Mouse (Mus musculus) hindbrain, postnatal 0 days (tissue): ENCODE measurements around the gene Tirap. TPM values are rescaled to one million over a fixed set of nuclear protein-coding genes. Genes with fewer than 3 reads are reported as not detected.

Source experiments
- ATAC-seq: fragments of 200-750 bp; cut with Nextera tagmentation; 2 replicates; pipeline ENCODE4 v1.8.0; 2017; ENCODE audit warnings: mild to moderate bottlenecking, moderate TSS enrichment, moderate library complexity
- DNase-seq: peaks from one replicate; pipeline ENCODE4 v3.0.0-alpha.2; 2015; ENCODE audit warnings: low spot score
- H3K27ac ChIP-seq: fragments of 300-500 bp; sonication (generic); 2 replicates; pipeline ENCODE4 v1.5.1; 2014; ENCODE audit warnings: mild to moderate bottlenecking
- H3K27me3 ChIP-seq: fragments of 300-500 bp; sonication (generic); 2 replicates; pipeline ENCODE4 v1.6.1; 2014; ENCODE audit warnings: low read length, mixed read lengths; ENCODE audit not compliant: insufficient read depth
- H3K36me3 ChIP-seq: fragments of 300-500 bp; sonication (generic); 2 replicates; pipeline ENCODE4 v1.6.1; 2014; ENCODE audit warnings: low read length, mixed read lengths; ENCODE audit not compliant: insufficient read depth
- H3K4me1 ChIP-seq: fragments of 300-500 bp; sonication (generic); 2 replicates; pipeline ENCODE4 v1.6.1; 2014; ENCODE audit warnings: antibody characterized with exemption, low read length, mixed read lengths; ENCODE audit not compliant: insufficient read depth
- H3K4me2 ChIP-seq: fragments of 300-500 bp; sonication (generic); 2 replicates; pipeline ENCODE4 v1.6.1; 2014; ENCODE audit warnings: low read depth, mild to moderate bottlenecking, low read length, moderate library complexity, mixed read lengths
- H3K4me3 ChIP-seq: fragments of 300-500 bp; sonication (generic); 2 replicates; pipeline ENCODE4 v1.5.1; 2014; ENCODE audit warnings: low read length
- H3K9ac ChIP-seq: fragments of 300-500 bp; sonication (generic); replicated peaks from 2 replicates; pipeline ENCODE4 v1.6.1; 2014; ENCODE audit warnings: mild to moderate bottlenecking, low read length, moderate library complexity, mixed read lengths
- H3K9me3 ChIP-seq: fragments of 300-500 bp; sonication (generic); 2 replicates; pipeline ENCODE4 v1.6.1; 2016; ENCODE audit warnings: low read length, mixed read lengths
- CTCF ChIP-seq: IDR thresholded peaks from 2 replicates; pipeline ENCODE4 v1.5.1; 2016; ENCODE audit warnings: antibody characterized with exemption, control low read depth, low read depth
- WGBS: fragments of 180-500 bp; shearing (Covaris S2); extraction: QIAGEN DNeasy Blood & Tissue Kit; methylation state at CpG from one replicate; pipeline ENCODE4 v1.1.7; 2014; 5-methylcytosine and 5-hydroxymethylcytosine counted together
- polyA plus RNA-seq: library from polyadenylated mRNA; unstranded; fragments of >200 nt; fragmentation: Nextera tagmentation; extraction: Ambion mirVana; gene quantifications from 2 replicates; pipeline ENCODE4 v1.2.1, GENCODE M21; 2015
- total RNA-seq: library from RNA; depleted of rRNA; stranded (reverse); fragments of >200 nt; gene quantifications from 2 replicates; pipeline ENCODE4 v1.2.3, GENCODE M21; 2014

Gene Tirap
- total and polyA plus RNA-seq, 2 experiments from 2014 or later = 2.8 to 3.4 TPM

- H3K4me3 ChIP-seq = no peak overlapping the region
- WGBS = 39% methylated on average over 3 of the region's 3 CpGs
- DNase-seq (peak; percentile 11), ATAC-seq (no peak)
- H3K9ac ChIP-seq = no peak overlapping the region
- H3K4me2 ChIP-seq = no peak overlapping the region
- H3K4me1 ChIP-seq = no peaks in the 10 kb centered on the region
- peaks cover 15% of the 10 kb centered on the region; the same call in 1 of the 2 replicates for H3K36me3 ChIP-seq
- no peaks in the 10 kb centered on the region for H3K9me3 ChIP-seq
- no peaks in the 10 kb centered on the region for H3K27me3 ChIP-seq
- TF ChIP-seq CTCF = no peak
- no peak overlapping the region for H3K27ac ChIP-seq
Observed at GRCm38 (mm10) chr9:35235996-35236395, 35.9 kb upstream of the Tirap start.

- no peak overlapping the region for H3K4me3 ChIP-seq
Observed at GRCm38 (mm10) chr9:35228671-35229070, 28.6 kb upstream of the Tirap start.

GRCm38 (mm10) chr9:35223466-35223865, 23.4 kb upstream of the Tirap start:
- Histone ChIP-seq H3K4me3 (no peak overlapping the region), H3K27me3 (no peaks in the 10 kb centered on the region), H3K4me2 (no peak overlapping the region), H3K4me1 (no peaks in the 10 kb centered on the region), H3K9ac (no peak overlapping the region), H3K36me3 (peaks cover 17% of the 10 kb centered on the region; the same call in 1 of the 2 replicates), H3K9me3 (no peaks in the 10 kb centered on the region), H3K27ac (no peak overlapping the region)
- 98% methylated on average over 3 of the region's 3 CpGs for WGBS
- TF ChIP-seq CTCF = no peak
- DNase-seq (no peak), ATAC-seq (no peak)

More at GRCm38 (mm10) chr9:35228671-35229070, 28.6 kb upstream of the Tirap start:
- no peaks in the 10 kb centered on the region for H3K9me3 ChIP-seq
- 92% methylated on average over 3 of the region's 3 CpGs for WGBS
- no peaks in the 10 kb centered on the region for H3K27me3 ChIP-seq
- no peak for TF ChIP-seq CTCF
- no peak overlapping the region for H3K4me2 ChIP-seq
- ATAC-seq (no peak), DNase-seq (no peak)
- H3K36me3 ChIP-seq = peaks cover 4% of the 10 kb centered on the region; the same call in 1 of the 2 replicates
- no peak overlapping the region for H3K9ac ChIP-seq
- H3K4me1 ChIP-seq = no peaks in the 10 kb centered on the region
- no peak overlapping the region for H3K27ac ChIP-seq

DNA sequence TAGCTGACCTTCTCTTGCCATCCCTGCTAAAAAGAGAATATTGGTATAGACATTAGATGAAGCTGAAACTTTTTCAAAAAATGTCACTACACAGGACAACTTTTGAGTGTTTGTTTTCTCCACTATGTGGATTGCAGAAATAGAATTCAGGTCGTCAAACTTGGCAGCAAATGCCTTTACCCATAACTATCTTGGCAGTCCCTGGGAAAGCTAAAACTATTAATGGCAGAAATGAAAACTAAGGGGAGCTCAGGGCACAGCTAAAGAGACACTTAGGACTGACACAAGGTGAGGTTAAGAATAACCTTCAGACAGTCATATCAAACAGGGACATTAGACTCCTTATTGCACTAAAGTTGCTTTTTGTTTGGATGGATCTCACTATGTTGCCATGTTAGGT, 17.9 kb upstream of the Tirap start:
- Histone ChIP-seq H3K36me3 (peaks cover 49% of the 10 kb centered on the region), H3K4me3 (no peak overlapping the region), H3K27ac (no peak overlapping the region), H3K9ac (no peak overlapping the region), H3K4me1 (no peaks in the 10 kb centered on the region), H3K9me3 (no peaks in the 10 kb centered on the region), H3K27me3 (no peaks in the 10 kb centered on the region), H3K4me2 (no peak overlapping the region)
- no peak for DNase-seq
- no peak for ATAC-seq
- no peak for TF ChIP-seq CTCF
- WGBS = 72% methylated on average over 1 of the region's 1 CpGs

DNA sequence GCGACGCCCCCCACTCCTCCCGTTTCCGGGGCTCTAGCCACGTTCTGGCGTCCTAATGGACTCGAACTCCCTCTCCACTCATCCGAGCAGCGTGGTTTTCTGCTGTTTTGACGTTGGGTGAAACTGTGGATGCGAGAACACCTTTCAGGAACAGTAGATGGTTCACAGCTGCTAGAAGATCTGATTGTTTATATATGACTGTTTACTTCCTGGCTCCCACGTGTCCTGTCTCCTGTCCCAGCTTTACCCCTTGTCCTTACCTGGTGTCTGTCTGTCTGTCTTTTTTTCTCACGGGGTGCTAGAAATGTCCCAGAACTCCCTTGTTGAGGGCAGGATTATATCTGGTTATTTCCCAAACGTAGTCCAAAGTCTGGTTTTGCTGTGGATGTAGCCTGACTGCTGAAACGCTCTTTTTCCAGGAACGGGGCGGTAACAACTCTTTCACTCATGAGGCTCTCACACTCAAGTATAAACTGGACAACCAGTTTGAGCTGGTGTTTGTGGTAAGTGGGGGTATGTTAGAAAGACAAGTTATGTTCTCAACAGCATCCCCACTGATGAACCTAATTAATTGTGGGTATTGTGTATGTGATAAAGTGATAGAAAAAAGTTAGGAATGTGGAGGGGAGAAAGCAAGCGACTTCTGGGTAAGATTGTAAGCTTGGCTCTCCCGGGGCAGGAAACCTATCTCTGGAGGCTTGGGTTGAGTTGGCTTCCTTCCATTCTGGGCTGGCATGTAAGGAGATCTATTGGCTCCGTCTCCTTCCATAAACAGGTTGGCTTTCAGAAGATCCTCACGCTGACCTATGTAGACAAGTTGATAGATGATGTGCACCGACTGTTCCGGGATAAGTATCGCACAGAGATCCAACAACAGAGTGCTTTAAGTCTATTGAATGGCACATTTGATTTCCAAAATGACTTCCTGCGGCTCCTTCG, 11.8 kb upstream of the Tirap start:
- H3K9ac ChIP-seq = peak overlapping the region; percentile 81
- WGBS = 37% methylated on average over 26 of the region's 26 CpGs
- H3K27me3 ChIP-seq = no peaks in the 10 kb centered on the region
- no peaks in the 10 kb centered on the region for H3K9me3 ChIP-seq
- no peak for TF ChIP-seq CTCF
- peaks cover 16% of the 10 kb centered on the region; the same call in 1 of the 2 replicates for H3K4me1 ChIP-seq
- peak overlapping the region; percentile 87 for H3K4me3 ChIP-seq
- H3K36me3 ChIP-seq = peaks cover 38% of the 10 kb centered on the region
- H3K4me2 ChIP-seq = peak overlapping the region; percentile 96
- DNase-seq (no peak), ATAC-seq (no peak)
- peak overlapping the region; percentile 96 for H3K27ac ChIP-seq

GRCm38 (mm10) chr9:35210542-35211474, 10.7 kb upstream of the Tirap start, which contains the start of gene Foxred1:
Foxred1 (minus strand) TSS chr9:35211055.
- H3K36me3 ChIP-seq = peaks cover 42% of the 10 kb centered on the region
- no peaks in the 10 kb centered on the region for H3K27me3 ChIP-seq
- peak within 1 kb of the TSS; percentile 90 for H3K9ac ChIP-seq
- no peaks in the 10 kb centered on the region for H3K9me3 ChIP-seq
- H3K4me3 ChIP-seq = peak within 1 kb of the TSS; percentile 87
- H3K4me2 ChIP-seq = peak within 1 kb of the TSS; percentile 97
- H3K27ac ChIP-seq = peak within 1 kb of the TSS; percentile 96
- peaks cover 16% of the 10 kb centered on the region; the same call in 1 of the 2 replicates for H3K4me1 ChIP-seq
- no peak for TF ChIP-seq CTCF
- WGBS = under 1% methylated on average over 72 of the region's 72 CpGs
- peak; percentile 100 for DNase-seq
- ATAC-seq = peak; percentile 100
